Mouse (Mus musculus) liver, adult 2 months (tissue): ENCODE data around the gene Cfap97d1.

Experiments used
- CTCF ChIP-seq: fragments of 200-500 bp; IDR thresholded peaks from 2 replicates; pipeline ENCODE4 v1.5.1; 2011; ENCODE audit warnings: low read depth, low read length, control low read depth
- POLR2A ChIP-seq: fragments of 200-500 bp; IDR thresholded peaks from 2 replicates; pipeline ENCODE4 v1.6.1; 2011; ENCODE audit warnings: low read length, control low read depth; ENCODE audit not compliant: insufficient read depth; ENCODE audit errors: extremely low read depth

DNA sequence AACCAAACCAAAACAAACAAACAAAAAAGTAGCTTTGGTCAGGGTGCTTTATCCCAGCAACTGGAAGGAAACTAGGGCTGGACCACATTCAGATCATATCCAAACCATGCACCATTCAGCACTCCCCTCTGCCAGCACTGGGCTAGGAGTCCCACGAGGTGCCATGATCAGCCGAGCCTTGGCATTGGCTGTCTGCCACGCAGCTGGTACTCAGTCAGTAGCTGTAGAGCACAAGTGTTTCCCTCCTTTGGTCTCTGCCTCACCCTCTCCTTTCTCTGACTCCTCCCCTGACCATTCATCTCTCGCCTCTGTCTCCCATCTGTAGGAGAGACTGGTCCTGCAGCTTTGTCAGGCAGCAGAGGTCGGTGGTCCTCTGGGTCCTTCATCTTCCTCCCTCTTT is 26.6 kb upstream of the Cfap97d1 start:
- TF ChIP-seq CTCF (no peak), POLR2A (no peak)
